Mouse (Mus musculus) gastrocnemius, postnatal 14 days (tissue): ENCODE measurements around the gene Tef. TPM values are rescaled to one million over a fixed set of nuclear protein-coding genes. Genes with fewer than 3 reads are reported as not detected.

Experiments used
- DNase-seq: peaks from one replicate; pipeline ENCODE4 v3.0.0; 2021; ENCODE audit warnings: mixed read lengths
- intact Hi-C: fragments of 180-260 bp; cut with DNase I; formaldehyde crosslinking; loops from one replicate; pipeline ENCODE4 v1.15.1; 2025; ENCODE audit warnings: low total_unique reads
- total RNA-seq, 2 experiments: library from RNA; stranded (reverse); gene quantifications; 2 replicates each; pipeline ENCODE4 v1.2.3; 2021

Gene Tef
- total RNA-seq, 2 experiments from 2014 or later, result 101 to 115 TPM

GRCm38 (mm10) chr15:81860471-81861135, 58.4 kb downstream of the Tef start:
- DNase-seq, result no peak
- intact Hi-C loops, result no loop called here

- DNase-seq, result no peak
- intact Hi-C loops, result no loop called here
These were observed 62.0 kb downstream of the Tef start for GRCm38 (mm10) chr15:81864238-81864637.

GRCm38 (mm10) chr15:81869985-81870384, 67.8 kb downstream of the Tef start:
- no peak for DNase-seq
- intact Hi-C loops, result no loop called here

- peak; percentile 84 for DNase-seq
- intact Hi-C loops, result no loop called here
These were observed 69.5 kb downstream of the Tef start, which contains the start of gene Phf5a for GRCm38 (mm10) chr15:81871604-81872261. Gene Phf5a, minus strand, starts transcription at chr15:81871911.

- intact Hi-C loops, result no loop called here
- DNase-seq, result peak; percentile 99
These were observed 70.3 kb downstream of the Tef start, which contains the start of gene Aco2 for GRCm38 (mm10) chr15:81872262-81873136. Gene Aco2, plus strand, starts transcription at chr15:81872309.

Other genes starting within 250 kb of the Tef start
- gene Ep300, start 217.1 kb upstream of the Tef start, total RNA-seq, result 10 to 100 TPM; 28.7 to 30.8 TPM
- gene L3mbtl2, start 138.5 kb upstream of the Tef start, total RNA-seq, result 1 to 10 TPM; 5.3 to 7.2 TPM
- gene Chadl, start 105.1 kb upstream of the Tef start, total RNA-seq, result 1 to 10 TPM in 1 of 2 experiments, under 1 TPM in 1; 0.91 to 1.8 TPM
- 10 to 100 TPM; 30.8 to 37.9 TPM for gene Zc3h7b, start 57.4 kb upstream of the Tef start, total RNA-seq
- gene Rangap1, start 56.9 kb upstream of the Tef start, total RNA-seq, result 10 to 100 TPM; 24.8 to 27.8 TPM
- 100 to 1,000 TPM in 1 of 2 experiments, 10 to 100 TPM in 1; 44.8 to 106 TPM for gene Tob2, start 56.4 kb downstream of the Tef start, total RNA-seq
- 10 to 100 TPM; 40.8 to 41.2 TPM for gene Phf5a, start 69.5 kb downstream of the Tef start, total RNA-seq
- gene Aco2, start 69.9 kb downstream of the Tef start, total RNA-seq, result 1,000 to 10,000 TPM in 1 of 2 experiments, 100 to 1,000 TPM in 1; 894 to 1,160 TPM
- 1 to 10 TPM; 7.3 to 8.1 TPM for gene Polr3h, start 123.8 kb downstream of the Tef start, total RNA-seq
- gene Csdc2, start 134.3 kb downstream of the Tef start, total RNA-seq, result 1 to 10 TPM; 3.7 to 3.8 TPM
- 10 to 100 TPM; 15.2 to 16.9 TPM for gene Pmm1, start 158.5 kb downstream of the Tef start, total RNA-seq
- gene 1700029P11Rik, start 178.1 kb downstream of the Tef start, total RNA-seq, result not detected
- gene Xrcc6, start 185.4 kb downstream of the Tef start, total RNA-seq, result 10 to 100 TPM; 22.0 to 26.6 TPM
- gene Desi1, start 231.4 kb downstream of the Tef start, total RNA-seq, result 10 to 100 TPM; 18.8 to 23.9 TPM
- gene Snu13, start 245.2 kb downstream of the Tef start, total RNA-seq, result 10 to 100 TPM; 40.3 to 46.7 TPM